Mouse (Mus musculus) kidney, embryonic 14.5 days (tissue): Measurements from ENCODE around the gene Cd27. TPM values are rescaled to one million over a fixed set of nuclear protein-coding genes. Genes with fewer than 3 reads are reported as not detected.

Experiments used
- ATAC-seq: fragments of 200-750 bp; cut with Nextera tagmentation; 2 replicates; pipeline ENCODE4 v1.8.0; 2017; ENCODE audit warnings: moderate number of reproducible peaks, mild to moderate bottlenecking, moderate TSS enrichment, moderate library complexity; ENCODE audit not compliant: low FRiP score, low TSS enrichment
- H3K27ac ChIP-seq: fragments of 300-500 bp; sonication (generic); 2 replicates; pipeline ENCODE4 v1.5.1; 2014; ENCODE audit warnings: low read depth, mild to moderate bottlenecking, low read length, moderate library complexity, mixed read lengths
- H3K27me3 ChIP-seq: fragments of 300-500 bp; sonication (generic); 2 replicates; pipeline ENCODE4 v1.6.1; 2014; ENCODE audit warnings: mild to moderate bottlenecking, low read length; ENCODE audit not compliant: control insufficient read depth, insufficient read depth
- H3K36me3 ChIP-seq: fragments of 300-500 bp; sonication (generic); 2 replicates; pipeline ENCODE4 v1.6.1; 2014; ENCODE audit warnings: low read length, mixed read lengths; ENCODE audit not compliant: control insufficient read depth, insufficient read depth
- H3K4me1 ChIP-seq: fragments of 300-500 bp; sonication (generic); 2 replicates; pipeline ENCODE4 v1.6.1; 2014; ENCODE audit warnings: low read length, mixed read lengths; ENCODE audit not compliant: control insufficient read depth, insufficient read depth
- H3K4me2 ChIP-seq: fragments of 300-500 bp; sonication (generic); replicated peaks from 2 replicates; pipeline ENCODE4 v1.6.1; 2014; ENCODE audit warnings: low read depth, mild to moderate bottlenecking, low read length
- H3K4me3 ChIP-seq: fragments of 300-500 bp; sonication (generic); 2 replicates; pipeline ENCODE4 v1.5.1; 2014; ENCODE audit warnings: mild to moderate bottlenecking, low read length
- H3K9ac ChIP-seq: fragments of 300-500 bp; sonication (generic); 2 replicates; pipeline ENCODE4 v1.6.1; 2014; ENCODE audit warnings: low read depth, mild to moderate bottlenecking, low read length, moderate library complexity
- H3K9me3 ChIP-seq: fragments of 300-500 bp; sonication (generic); 2 replicates; pipeline ENCODE4 v1.6.1; 2016; ENCODE audit warnings: low read length; ENCODE audit not compliant: control insufficient read depth
- WGBS: fragments of 180-500 bp; shearing (Covaris S2); extraction: QIAGEN DNeasy Blood & Tissue Kit; methylation state at CpG from one replicate; pipeline ENCODE4 v1.1.7; 2014; 5-methylcytosine and 5-hydroxymethylcytosine counted together
- polyA plus RNA-seq: library from polyadenylated mRNA; unstranded; fragments of >200 nt; fragmentation: Nextera tagmentation; extraction: Ambion mirVana; gene quantifications from 2 replicates; pipeline ENCODE4 v1.2.1, GENCODE M21; 2014

Gene Cd27
- polyA plus RNA-seq, 1 experiment from 2014 or later, result 1.5 TPM

DNA sequence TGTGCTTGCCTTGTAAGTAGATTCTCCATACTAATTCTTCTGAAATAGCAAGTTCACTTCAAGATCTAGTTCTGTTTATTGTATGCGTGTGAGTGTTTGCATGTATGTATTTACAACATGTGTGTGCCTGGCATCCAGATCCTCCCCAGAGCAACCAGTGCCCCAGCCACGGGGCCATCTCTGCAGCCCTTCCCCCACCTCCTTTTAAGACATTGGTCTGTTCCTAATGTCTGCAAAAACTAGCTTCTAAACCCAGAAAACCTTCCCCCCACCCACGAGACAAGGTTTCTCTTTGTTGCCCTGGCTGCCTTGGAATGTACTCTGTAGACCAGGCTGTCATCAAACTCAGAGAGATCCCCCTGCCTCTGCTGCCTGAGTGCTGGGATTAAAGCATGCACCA, 14.2 kb downstream of the Cd27 start:
- Histone ChIP-seq H3K27ac (no peak overlapping the region), H3K9me3 (no peaks in the 10 kb centered on the region)
- ATAC-seq, result no peak

GRCm38 (mm10) chr6:125222146-125222545, 14.7 kb downstream of the Cd27 start:
- no peak overlapping the region for H3K9ac ChIP-seq
- 55% methylated on average over 2 of the region's 2 CpGs for WGBS
- H3K27me3 ChIP-seq, result no peaks in the 10 kb centered on the region
- no peak overlapping the region for H3K4me2 ChIP-seq
- no peaks in the 10 kb centered on the region for H3K9me3 ChIP-seq
- ATAC-seq, result no peak
- H3K36me3 ChIP-seq, result no peaks in the 10 kb centered on the region
- H3K27ac ChIP-seq, result no peak overlapping the region
- H3K4me3 ChIP-seq, result no peak overlapping the region
- no peaks in the 10 kb centered on the region for H3K4me1 ChIP-seq

More for the DNA sequence above, 14.2 kb downstream of the Cd27 start:
- H3K4me3 ChIP-seq, result no peak overlapping the region
- H3K4me2 ChIP-seq, result no peak overlapping the region
- no peaks in the 10 kb centered on the region for H3K36me3 ChIP-seq
- 83% methylated on average over 3 of the region's 3 CpGs for WGBS
- no peaks in the 10 kb centered on the region for H3K27me3 ChIP-seq
- no peak overlapping the region for H3K9ac ChIP-seq
- no peaks in the 10 kb centered on the region for H3K4me1 ChIP-seq

GRCm38 (mm10) chr6:125221115-125221745, 15.6 kb downstream of the Cd27 start:
- 89% methylated on average over 20 of the region's 20 CpGs for WGBS
- no peak overlapping the region for H3K4me3 ChIP-seq
- no peak overlapping the region for H3K4me2 ChIP-seq
- ATAC-seq, result no peak
- no peaks in the 10 kb centered on the region for H3K27me3 ChIP-seq
- H3K36me3 ChIP-seq, result no peaks in the 10 kb centered on the region
- no peaks in the 10 kb centered on the region for H3K9me3 ChIP-seq
- no peak overlapping the region for H3K27ac ChIP-seq
- no peak overlapping the region for H3K9ac ChIP-seq
- H3K4me1 ChIP-seq, result no peaks in the 10 kb centered on the region

DNA sequence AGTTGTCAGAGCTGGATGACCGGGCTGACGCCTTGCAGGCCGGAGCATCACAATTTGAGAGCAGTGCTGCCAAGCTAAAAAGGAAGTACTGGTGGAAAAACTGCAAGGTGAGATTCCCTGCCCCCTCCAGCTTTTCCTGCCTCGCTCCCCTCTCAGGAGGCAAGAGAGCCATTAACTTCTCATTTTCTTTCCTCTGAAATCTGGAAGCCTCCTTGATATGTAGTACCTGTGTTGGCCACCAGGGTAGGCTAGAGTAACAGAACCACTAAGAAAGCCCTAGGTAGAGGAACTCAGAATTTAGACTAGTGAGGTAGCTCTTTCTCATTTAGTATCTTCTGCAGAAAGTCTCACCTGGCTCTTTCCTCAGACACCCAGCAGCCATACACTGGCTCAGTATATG, 17.8 kb downstream of the Cd27 start:
- H3K4me1 ChIP-seq, result no peaks in the 10 kb centered on the region
- H3K9me3 ChIP-seq, result no peaks in the 10 kb centered on the region
- no peak for ATAC-seq
- no peak overlapping the region for H3K9ac ChIP-seq
- no peaks in the 10 kb centered on the region for H3K36me3 ChIP-seq
- 72% methylated on average over 4 of the region's 4 CpGs for WGBS
- H3K27ac ChIP-seq, result no peak overlapping the region
- H3K27me3 ChIP-seq, result peaks cover 2% of the 10 kb centered on the region
- no peak overlapping the region for H3K4me2 ChIP-seq
- no peak overlapping the region for H3K4me3 ChIP-seq

DNA sequence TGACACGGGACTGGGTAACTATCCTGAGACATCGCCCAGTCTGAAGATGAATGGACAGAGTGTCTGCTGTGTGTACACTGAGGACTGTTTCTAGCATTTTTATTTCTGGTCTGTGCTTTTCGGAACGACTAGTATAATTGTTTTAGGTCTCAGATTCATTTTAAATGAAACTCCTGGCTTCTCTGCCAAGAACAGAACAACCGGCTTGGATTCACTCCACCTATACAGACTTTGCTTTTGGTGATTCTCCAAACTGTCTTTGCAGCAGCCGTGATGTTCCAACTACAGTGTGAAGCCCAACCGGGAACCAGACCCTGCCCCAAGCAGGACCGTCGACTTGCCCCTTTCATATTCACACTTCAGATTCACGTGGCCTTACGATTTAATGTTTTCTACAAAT, 18.9 kb downstream of the Cd27 start:
- Histone ChIP-seq H3K9me3 (no peaks in the 10 kb centered on the region), H3K27ac (no peak overlapping the region), H3K4me1 (no peaks in the 10 kb centered on the region), H3K27me3 (peaks cover 10% of the 10 kb centered on the region), H3K36me3 (no peaks in the 10 kb centered on the region), H3K4me3 (no peak overlapping the region), H3K9ac (no peak overlapping the region), H3K4me2 (no peak overlapping the region)
- ATAC-seq, result no peak
- WGBS, result 89% methylated on average over 11 of the region's 11 CpGs

DNA sequence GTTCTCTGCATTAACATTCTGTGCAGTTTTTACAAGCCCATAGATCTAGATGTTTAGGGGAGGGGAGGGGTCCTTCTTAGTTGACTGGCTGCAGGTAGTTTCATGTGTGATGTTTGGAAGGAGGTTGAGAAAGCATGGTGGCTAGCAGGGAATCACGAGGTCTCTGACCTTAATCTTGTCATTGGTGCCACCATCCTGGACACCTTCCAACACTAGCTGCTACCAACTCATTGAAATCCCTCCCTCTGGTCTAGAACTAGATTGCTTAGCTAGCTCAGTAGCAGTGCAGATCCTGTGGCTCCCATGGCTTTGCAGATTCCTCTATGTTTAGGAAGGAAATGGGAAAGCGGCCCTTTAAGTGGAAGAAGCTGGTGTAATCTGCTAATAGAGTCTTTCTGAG, 19.9 kb downstream of the Cd27 start:
- Histone ChIP-seq H3K9ac (no peak overlapping the region), H3K4me3 (no peak overlapping the region), H3K4me2 (no peak overlapping the region), H3K27me3 (peaks cover 10% of the 10 kb centered on the region), H3K36me3 (no peaks in the 10 kb centered on the region), H3K9me3 (no peaks in the 10 kb centered on the region), H3K4me1 (no peaks in the 10 kb centered on the region), H3K27ac (no peak overlapping the region)
- ATAC-seq, result no peak
- WGBS, result 74% methylated on average over 2 of the region's 2 CpGs

DNA sequence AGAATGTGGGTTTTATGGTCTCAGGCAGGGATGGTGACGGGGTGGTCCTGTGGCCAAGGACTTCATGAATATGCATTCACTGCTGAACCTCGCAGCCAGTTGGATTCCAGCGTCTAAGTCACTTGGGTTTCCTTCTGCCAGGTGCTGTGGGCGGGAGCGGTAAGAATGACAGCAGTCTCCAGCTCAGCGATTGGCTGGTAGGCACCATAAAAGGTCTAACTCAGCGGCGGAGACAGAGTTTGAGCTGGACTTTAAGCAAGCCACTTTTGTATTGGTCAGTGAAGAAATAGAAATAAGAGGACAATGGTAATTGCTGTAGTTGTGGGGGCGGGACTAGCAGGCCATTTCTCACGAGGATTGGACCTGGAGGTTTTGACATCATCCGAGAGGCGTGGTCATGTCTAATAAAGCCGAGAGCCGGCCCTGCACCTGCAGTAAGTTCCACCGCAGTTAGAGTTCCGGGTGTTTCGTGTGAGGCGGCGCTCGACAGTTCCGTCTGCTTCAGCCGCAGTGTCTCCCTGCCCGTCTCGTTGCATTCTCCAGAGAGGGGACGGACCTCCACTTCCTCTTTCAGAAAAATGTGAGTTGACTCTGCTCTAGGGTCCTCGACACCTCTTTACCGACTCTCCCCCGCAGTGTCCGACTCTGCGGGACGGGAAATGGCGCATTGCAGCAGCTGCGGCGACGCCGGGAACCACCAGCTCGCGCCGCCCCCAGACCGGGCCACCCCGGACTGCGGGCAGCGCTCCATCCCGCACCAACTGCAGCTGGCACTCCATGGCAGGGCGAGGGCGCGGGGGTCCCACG, 21.5 kb downstream of the Cd27 start, which contains the start of gene Vamp1:
Gene Vamp1, plus strand, starts transcription at position 404 of the 807 bp plus-strand sequence.
- peak; percentile 97 for ATAC-seq
- under 1% methylated on average over 48 of the region's 48 CpGs for WGBS
- peak within 1 kb of the TSS; percentile 60 for H3K4me3 ChIP-seq

DNA sequence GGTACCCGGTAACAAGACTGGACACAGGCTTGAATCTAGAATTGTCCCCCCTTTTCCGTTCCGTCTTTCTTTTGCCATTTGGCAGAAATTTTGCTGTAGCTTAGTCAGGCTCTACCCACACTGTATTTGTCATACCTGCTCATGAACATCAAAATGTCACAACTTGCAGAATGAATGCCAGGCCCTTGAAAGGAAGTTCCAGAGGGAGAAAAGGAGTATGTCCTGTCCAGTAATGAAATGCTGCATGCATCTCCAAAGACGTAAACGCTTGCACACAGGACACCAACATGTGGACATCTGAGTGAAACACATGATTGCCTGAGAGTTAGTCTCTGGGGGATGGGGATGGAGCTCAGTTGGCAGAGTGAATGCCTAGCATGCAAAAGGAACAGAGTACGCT, 23.1 kb downstream of the Cd27 start:
- H3K4me3 ChIP-seq, result no peak overlapping the region
- H3K9me3 ChIP-seq, result no peaks in the 10 kb centered on the region
- no peak overlapping the region for H3K27ac ChIP-seq
- H3K9ac ChIP-seq, result no peak overlapping the region
- no peak overlapping the region for H3K4me2 ChIP-seq
- WGBS, result 79% methylated on average over 6 of the region's 6 CpGs
- no peaks in the 10 kb centered on the region for H3K4me1 ChIP-seq
- peaks cover 10% of the 10 kb centered on the region for H3K27me3 ChIP-seq
- ATAC-seq, result no peak
- H3K36me3 ChIP-seq, result no peaks in the 10 kb centered on the region

More for the DNA sequence above, 21.5 kb downstream of the Cd27 start, which contains the start of gene Vamp1:
- Histone ChIP-seq H3K27me3 (peaks cover 10% of the 10 kb centered on the region), H3K9ac (peak within 1 kb of the TSS; percentile 63), H3K36me3 (no peaks in the 10 kb centered on the region), H3K4me1 (no peaks in the 10 kb centered on the region), H3K27ac (no peak within 1 kb of the TSS), H3K4me2 (peak within 1 kb of the TSS; percentile 81), H3K9me3 (no peaks in the 10 kb centered on the region)

- Histone ChIP-seq H3K27ac (no peak overlapping the region), H3K27me3 (peaks cover 10% of the 10 kb centered on the region), H3K4me1 (no peaks in the 10 kb centered on the region), H3K4me2 (no peak overlapping the region), H3K4me3 (no peak overlapping the region), H3K9me3 (no peaks in the 10 kb centered on the region), H3K36me3 (no peaks in the 10 kb centered on the region), H3K9ac (no peak overlapping the region)
- ATAC-seq, result no peak
- WGBS, result 75% methylated on average over 6 of the region's 6 CpGs
These were observed 23.7 kb downstream of the Cd27 start for GRCm38 (mm10) chr6:125213129-125213528.
